Mouse (Mus musculus) cerebellum, adult 2 months (tissue): ENCODE measurements at regions not wholly inside any gene's neighbourhood (a gene's known extent, or its start where the extent isn't known, plus 50 kb on each side); places are given as distances from the start of the nearest gene placed in this dataset.

Source experiments
- CTCF ChIP-seq: fragments of 200-500 bp; IDR thresholded peaks from 2 replicates; pipeline ENCODE4 v1.5.1; 2011; ENCODE audit warnings: low read depth, mild to moderate bottlenecking, control low read depth, low read length, moderate library complexity, borderline replicate concordance; ENCODE audit not compliant: insufficient read depth
- POLR2A ChIP-seq: fragments of 200-500 bp; IDR thresholded peaks from 2 replicates; pipeline ENCODE4 v1.6.1; 2011; ENCODE audit warnings: low read length, control low read depth, borderline replicate concordance; ENCODE audit not compliant: insufficient read depth

DNA sequence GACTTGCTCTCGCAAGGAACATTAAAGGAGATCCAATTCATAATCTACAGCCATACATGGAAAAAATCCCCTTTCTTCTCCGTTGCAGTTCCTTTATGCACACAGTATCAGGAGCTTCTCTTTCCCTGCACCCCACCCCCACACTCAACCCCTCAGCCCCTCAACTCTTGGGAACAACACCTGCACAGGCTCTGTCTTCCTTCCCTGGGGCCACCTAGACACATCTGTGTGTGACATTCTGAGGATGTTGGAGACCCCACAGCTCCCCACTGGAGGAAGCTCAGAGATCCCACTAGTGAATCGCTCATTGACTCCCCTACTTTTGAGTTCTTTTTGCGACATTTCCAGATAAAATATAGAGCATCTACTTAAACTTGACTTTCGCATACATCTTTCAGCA lies 174.4 kb downstream of the Icos start:
- no peak for TF ChIP-seq CTCF
- TF ChIP-seq POLR2A: no peak
